Mouse (Mus musculus) retina, adult 2 months (tissue): ENCODE measurements around the gene Ints11.

ENCODE experiments used
- DNase-seq: peaks from one replicate; pipeline ENCODE4 v3.0.0-alpha.2; 2012; ENCODE audit warnings: low read depth, low spot score

Gene Ints11

DNA sequence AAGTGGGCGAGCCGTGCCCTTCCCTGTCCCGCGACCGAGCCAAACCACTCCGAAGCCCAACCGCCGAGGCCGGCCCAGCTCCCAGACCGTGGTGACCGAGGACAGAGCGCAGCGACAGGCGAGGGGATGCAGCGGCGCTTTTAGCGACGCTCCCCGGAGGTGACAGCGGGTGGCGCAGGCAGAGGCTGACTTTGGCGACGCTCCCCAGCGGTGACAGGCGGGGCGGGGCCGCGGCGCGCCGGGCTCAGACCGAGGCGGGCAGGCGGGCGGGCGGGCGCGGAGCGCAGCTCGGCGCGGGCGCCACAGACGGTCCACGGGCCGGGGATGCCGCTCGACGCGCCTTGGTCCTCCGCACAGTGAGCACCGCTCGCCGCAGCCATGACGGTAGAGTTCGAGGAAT is 22.7 kb downstream of the Ints11 start:
- peak; percentile 66 for DNase-seq

DNA sequence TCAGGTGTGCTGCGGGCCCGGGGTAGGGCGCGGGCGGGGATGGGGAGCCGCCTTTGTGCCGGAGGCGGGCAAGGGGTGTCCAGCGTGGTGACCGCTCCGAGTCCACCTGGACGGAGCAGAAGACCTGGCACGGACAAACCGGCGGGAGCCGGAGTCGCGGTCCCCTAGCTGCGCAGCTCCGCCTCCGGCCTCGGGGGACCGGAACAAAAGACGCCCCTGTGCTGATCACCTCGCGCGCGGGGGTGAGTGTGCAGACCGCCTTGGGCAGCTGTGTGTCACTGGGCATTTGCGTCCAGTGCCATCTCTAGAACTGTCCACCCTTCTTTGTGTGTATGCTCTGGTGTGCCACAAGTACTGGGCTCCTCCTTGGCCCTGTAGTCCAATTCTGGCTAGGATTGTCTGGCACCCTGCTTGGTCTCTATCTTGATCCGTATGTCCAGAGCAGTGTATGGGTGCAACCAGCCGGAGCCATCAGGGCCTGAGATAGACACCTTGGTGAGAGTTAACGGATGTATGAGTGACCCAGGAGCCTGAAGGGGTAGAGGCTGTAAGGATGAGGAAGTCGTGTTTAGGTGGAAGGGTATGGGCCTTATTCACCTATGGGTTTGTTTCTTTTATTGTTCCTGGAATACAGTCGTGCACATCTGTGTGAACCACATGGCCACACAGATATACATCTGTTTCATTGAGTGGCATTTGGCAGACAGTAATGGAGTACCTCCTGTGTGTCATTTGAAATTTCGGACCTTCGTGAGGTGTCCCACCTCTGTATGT is 23.3 kb downstream of the Ints11 start:
- DNase-seq = no peak

DNA sequence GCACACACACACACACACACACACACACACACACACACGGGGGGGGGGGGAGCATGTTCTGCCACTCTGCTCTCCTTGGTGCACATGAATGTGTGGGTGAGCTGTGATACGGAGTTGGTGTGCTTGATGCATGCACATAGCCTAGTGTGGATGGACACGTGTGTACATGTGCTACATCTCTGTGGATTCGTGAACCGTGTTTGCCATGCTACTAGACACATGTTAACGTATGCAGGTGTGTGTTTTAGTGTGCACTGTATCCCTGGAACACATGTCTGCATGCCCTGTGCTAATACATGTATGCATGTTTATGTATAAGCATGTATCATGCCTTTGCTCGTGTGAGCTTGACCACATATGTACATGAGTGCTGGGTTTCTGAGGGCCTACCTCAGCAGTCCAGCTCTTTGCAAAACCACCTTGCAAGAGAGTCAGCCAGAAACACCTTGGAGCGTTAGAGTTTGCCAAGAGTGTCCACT is 23.9 kb downstream of the Ints11 start:
- DNase-seq = no peak

DNA sequence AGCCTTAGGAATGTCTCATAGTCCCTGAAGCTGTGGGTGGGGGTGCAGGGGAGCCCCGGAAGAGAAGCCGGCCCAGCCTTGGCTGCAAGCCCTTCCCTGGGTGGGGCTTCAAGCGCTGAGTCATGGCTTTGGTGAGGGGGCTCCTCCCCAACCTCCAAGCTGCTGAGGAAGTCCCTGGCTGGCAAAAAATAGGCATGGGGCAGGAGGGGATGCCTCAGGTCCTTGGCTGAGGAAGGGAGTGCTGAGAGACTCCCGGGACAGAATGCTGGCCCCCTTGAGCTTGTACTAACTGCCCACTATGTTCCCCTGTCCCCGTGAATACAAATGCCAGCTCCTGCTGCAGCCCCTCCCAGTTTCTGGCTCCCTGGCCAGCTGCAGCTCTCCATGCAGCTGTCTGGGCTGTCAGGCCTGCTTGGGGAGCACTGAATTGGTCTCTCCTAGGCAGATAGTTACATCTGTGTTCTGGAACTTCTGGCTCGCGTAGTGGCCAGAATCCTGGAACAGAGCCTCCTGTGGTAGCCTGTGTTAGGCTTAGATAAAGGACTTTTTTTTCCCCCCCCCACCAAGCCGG is 25.1 kb downstream of the Ints11 start:
- DNase-seq = no peak

DNA sequence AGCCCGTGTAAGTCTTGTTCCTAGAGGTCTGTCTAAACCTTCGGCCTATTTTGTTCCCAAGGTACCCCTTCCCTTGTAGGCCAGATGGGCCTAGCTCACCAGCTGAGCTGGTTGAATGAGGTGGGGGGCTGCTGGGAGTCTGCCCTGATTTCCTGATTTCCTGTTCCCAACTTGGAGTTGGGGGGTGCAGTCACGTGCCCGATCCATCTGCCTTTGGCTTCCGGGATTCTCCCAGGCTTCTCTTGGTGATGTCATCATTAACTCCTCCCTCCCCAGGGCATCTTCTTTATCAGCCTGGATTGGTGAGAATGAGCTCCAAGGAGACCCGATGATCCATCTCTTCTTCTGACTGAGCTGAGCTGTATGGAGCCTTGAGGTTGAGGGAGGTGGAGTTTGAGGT is 25.9 kb downstream of the Ints11 start:
- peak; percentile 39 for DNase-seq

DNA sequence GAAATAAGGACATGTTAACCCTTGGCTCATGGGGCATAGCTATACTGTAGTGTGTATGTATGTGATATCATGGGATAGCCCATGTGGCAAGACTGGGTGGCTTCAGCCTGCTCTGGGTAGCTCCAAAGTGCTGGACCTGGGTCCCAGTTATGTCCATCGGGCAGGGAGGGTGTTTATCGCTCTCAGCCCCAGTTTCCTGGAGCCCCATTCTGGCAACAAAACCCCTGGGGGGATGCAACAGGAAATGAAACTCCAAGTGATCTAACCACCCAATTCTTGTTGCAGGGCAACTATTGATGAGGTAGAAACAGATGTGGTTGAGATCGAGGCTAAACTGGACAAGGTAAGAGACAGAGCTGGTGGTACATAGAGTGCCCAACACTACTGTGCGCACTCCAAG is 26.5 kb downstream of the Ints11 start:
- no peak for DNase-seq

DNA sequence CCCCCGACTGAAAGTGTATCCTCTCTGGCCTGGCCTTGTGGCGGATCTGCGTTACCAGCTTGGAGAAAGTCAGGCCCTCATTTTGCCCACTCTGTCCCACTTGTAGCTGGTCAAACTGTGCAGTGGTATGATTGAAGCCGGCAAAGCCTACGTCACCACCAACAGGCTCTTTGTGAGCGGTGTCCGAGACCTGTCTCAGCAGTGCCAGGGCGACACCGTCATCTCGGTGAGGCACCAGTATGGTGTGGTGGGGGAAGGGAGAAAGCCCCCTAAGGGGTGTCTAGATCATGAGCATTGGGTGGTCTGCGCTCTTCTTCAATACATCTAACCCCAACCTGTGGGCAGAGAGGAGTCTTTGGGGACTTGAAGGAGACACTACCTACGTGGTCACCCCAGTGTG is 27.1 kb downstream of the Ints11 start:
- no peak for DNase-seq

DNA sequence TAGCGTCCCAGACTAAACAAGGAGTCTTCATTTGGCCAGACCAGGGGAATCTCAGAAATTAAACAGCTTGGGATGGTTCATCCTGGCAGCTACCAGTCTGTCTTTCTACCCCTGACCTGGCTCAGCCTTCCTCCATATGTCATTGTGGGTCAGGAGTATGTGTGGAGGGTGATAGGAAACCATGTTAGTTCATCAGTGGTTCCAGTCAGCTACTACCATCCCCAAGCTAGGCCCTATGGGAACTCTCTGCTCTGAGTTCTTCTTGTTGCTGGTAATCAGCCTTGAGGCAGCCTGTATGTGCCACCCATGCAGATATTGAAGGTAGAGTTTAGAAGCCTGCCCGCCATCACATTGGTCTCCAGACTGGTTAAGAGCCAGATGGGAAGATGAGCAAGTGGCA is 29.0 kb downstream of the Ints11 start:
- no peak for DNase-seq

DNA sequence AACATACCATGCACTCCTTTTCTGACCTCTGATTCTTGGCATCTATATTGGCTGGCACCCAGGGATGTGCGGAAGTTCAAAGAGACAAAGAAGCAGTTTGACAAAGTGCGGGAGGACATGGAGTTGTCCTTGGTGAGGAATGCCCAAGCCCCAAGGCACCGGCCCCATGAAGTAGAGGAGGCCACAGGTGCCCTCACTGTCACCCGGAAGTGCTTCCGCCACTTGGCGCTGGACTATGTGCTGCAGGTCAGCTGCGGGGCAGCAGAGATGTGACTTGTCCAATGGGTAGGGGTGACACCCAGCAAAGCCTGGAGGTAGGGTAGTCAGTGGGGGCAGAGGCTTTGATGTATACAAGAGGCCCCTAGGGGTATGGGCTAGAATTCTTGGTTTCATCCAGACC is 30.0 kb downstream of the Ints11 start:
- DNase-seq = no peak

DNA sequence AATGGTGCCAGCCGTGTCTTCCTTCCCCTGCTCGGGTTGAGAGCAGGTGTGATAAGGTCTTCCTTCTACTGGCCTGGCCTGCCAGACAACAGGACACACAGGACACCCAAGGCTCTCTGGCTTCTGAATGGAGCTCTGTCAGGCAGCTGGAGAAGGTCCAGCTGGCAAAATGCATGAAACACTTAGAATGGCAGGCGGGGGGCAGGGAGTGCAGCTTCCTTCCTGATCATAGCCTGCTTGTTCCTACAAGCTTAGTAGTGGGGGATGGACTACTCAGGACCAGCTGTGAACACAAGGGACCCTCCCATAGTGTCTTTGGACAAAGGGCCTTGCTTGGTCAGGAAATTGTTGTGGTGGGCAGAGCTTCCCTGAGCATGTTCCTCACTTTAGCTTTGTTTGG is 31.9 kb downstream of the Ints11 start:
- DNase-seq = no peak

DNA sequence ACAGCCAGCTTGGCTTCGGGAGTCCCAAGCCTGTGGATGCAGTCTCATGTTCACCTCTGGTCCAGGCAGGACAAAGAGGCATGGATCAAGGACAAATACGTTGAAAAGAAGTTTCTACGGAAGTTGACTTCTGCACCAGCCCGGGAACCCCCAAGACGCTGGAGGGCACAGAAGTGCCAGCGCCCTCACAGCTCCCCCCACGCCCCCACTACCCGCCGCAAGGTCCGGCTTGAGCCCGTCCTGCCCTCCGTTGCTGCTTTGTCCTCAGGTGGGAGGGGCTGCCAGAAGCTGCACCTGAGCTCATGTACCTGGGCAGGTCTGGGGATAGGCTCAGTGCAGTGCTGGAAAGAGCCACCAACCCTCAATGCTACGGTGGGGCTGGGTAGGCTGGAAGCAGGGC is 33.9 kb downstream of the Ints11 start:
- DNase-seq = no peak

DNA sequence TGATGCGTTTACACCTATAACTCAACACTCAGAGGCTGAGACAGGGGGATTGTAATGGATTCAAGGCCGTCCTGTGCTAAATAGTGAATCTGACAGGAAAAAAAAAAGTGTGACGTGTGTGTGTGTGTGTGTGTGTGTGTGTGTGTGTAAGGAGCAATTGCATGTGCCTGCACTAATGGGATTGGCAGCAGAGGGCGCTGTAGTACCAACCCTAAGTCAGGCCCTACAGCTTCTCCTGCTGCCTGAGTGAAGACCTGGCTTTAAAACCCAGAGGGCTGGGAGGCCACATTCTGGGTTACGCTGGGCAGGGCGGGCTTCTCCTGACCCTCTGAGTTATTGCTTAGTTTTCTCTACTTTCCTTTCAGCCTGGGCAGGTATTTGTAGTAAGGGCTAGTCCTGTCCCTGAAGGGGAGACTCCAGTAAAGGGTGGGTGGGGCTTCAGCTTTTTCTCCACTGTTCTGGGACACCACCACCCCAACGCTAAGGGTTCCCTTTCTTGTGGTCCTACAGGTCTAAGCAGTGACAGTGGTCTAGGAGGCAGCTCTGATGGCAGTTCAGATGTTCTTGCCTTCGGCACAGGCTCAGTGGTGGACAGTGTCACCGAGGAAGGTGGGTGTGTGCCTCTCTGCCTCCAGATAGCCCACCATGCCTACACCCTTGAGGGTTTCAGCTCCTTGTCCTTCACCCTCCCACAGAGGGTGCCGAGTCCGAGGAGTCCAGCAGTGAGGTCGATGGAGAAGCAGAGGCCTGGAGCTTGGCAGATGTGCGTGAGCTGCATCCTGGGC is 35.2 kb downstream of the Ints11 start:
- no peak for DNase-seq

DNA sequence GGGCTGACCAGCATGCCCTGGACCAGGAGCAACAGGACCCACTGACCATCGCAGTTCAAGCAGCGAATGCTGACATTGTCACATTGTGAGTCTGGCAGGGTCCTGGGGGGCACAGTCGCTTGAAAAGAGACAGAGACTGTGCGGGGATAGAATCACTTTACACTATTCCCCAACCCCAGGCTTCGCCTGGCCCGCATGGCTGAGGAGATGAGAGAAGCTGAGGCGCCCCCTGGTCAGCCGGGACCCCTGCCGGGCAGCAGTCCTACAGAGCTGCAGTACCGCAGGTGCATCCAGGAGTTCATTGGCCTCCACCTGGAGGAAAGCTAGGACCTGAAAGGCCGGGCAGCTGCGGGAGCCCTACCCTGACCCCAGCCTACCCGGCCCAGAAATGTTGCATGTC is 36.3 kb downstream of the Ints11 start:
- DNase-seq = no peak

DNA sequence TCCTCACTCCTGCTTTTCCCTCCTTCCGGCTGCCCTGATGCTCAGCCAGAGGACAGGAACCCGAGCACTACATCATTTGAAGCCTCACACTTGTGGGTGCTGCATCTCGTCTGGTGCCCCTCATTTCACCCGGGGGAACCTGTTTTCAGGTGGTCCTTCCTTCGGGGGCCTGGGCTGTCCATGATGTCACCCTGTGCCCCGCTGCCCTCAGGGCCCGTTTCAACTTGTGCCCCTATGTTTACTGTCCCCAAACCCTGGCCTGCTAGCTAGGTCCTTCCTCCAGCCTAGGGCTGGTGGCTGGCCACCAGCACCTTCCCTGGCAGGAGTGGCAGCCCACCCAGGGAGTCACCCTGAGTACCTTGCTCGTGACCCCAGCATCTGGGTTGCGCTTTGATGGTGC is 36.8 kb downstream of the Ints11 start:
- DNase-seq = no peak

DNA sequence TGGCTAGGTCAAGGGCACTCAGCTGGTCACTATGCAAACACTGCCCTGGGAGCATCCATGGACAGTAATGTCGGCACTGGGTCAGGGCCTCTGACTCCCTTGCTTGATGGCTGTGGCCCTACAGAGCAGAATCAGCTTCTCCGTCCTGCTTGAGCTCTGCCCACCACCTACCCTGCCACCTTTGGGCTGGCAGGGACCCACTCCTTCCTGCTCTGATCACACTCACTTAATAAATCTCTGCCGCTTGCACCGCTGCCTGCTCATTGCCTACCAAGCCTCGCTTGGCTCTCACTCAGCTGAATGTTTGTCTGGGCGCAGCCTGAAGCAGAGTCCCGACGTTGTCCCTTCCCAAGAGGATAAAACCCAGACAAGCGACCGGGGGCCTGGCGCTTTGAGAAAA is 37.7 kb downstream of the Ints11 start:
- DNase-seq = no peak

DNA sequence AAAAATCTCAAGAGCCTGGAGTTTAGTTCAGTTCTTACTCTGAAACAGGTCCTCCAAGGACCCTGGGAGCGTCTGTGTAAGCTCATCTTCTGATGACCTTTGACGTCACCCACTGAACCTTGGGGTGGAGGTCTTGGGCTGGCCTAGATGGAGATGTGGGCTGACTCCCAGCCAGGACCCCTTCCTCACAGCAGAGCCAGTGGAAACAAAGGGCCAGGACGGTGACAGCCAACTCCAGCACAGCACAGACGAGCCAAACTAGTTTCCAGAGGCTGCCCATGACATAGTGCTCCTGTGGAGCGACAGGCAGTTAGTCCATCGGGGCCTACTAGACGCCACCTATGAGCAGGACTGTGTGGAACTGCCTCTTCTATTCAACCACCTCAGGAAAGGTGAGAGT is 38.9 kb downstream of the Ints11 start:
- no peak for DNase-seq

DNA sequence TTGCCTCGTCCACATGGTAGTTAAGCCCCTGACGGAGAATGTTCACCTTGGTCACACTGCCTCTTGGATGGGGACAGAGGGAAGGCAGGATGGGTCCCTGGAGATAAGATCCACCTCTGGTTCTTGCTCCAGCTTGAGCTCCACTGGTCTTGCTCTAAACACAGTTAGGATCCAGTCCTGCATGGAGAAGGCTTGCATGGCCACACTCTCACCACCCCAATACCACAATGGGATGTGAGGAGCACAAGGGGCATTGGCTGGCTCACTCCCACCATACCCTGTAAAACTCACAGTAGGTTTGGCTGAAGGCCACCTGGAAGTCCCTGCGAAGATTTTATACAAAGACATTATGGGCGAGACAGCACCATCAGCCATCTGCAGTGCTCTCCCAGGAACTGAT is 39.4 kb downstream of the Ints11 start:
- no peak for DNase-seq

DNA sequence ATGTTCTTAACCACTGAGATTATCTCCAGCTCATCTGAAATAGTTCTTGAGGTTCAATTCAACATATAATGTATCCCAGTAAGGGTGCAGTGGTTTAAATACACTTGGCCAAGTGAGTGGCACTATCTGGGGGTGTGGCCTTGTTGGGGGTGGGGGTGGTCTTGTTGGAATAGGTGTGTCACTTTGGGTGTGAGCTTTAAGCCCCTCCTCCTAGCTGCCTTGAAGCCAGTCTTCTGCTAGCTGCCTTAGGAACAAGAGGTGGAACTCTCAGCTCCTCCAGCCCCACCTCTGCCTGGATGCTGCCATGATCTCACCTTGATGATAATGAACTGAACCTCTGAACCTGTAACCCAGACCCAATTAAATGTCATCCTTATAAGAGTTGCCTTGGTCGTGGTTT is 62.7 kb downstream of the Ints11 start:
- DNase-seq = no peak
